26 mouse cellular contexts compared by ENCODE assay signal in the genomic region with DNA sequence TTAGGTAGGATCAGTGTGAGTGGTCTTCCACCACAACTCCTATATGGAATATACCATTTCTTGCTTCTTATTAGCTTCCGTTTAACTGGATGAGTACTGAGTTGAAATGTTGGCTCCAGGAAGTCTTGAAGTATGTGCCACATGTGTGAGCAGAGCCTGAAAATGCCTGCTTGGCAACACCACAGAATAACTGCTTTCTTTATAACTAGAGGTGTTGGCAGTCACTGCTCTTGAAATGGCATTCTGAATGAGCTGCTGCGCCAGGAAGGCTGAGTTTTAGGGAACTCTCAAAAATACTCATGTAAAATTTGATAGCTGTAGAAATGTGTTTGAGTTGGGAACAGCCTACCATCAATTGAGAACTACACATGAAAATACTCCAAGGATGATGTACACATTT.
DNase-seq lines count a peak whose midpoint lies in the region; ATAC-seq and TF ChIP-seq lines count a peak whose summit lies in the region.
"Had no signal": no experiment of that assay in that cellular context is flagged by ENCODE, and none has a peak within 500 bp of the region (broad histone marks: within the 10 kb centered on the region; RNA-seq: fewer than 3 reads in every experiment).

No protein-coding gene starts in this region.

- DNase-seq in forebrain, postnatal 0 days = peak; percentile 23
- no peak for DNase-seq in forebrain, embryonic 11.5 days (ENCODE audit: low spot score)
- DNase-seq in right cerebral cortex, postnatal 10 days (ENCODE audit: low spot score in 2 of 2) = peak; percentile 20 to 34
- no peak for DNase-seq in right cerebral cortex, adult 18-20 months
- DNase-seq in embryo, embryonic 10.5 days (ENCODE audit: low spot score) = no peak
- DNase-seq: adrenal gland, adult 2 months; adrenal gland, postnatal 14 days; cerebellum, adult 18-20 months; cerebellum, adult 9-10 months; cerebellum, postnatal 14 days; gastrocnemius, postnatal 10 days; gastrocnemius, postnatal 36 days; heart, adult 2 months; heart, postnatal 14 days; heart, postnatal 4 days had no signal

- H3K9ac ChIP-seq in forebrain, postnatal 0 days = no peak overlapping the region
- no peak overlapping the region for H3K9ac ChIP-seq in forebrain, embryonic 11.5 days (ENCODE audit: low read length)
- H3K9ac ChIP-seq in limb, embryonic 13.5 days = no peak overlapping the region
- H3K9ac ChIP-seq: embryonic facial prominence, embryonic 12.5 days; embryonic facial prominence, embryonic 15.5 days; forebrain, embryonic 15.5 days; heart, embryonic 13.5 days; hindbrain, embryonic 14.5 days had no signal

- peak; percentile 29; the same call in 1 of the 2 replicates for ATAC-seq in forebrain, postnatal 0 days
- ATAC-seq in forebrain, embryonic 11.5 days (replicated peaks; ENCODE audit: low FRiP score) = no peak
- peak; percentile 68; the same call in 1 of the 2 replicates for ATAC-seq in limb, embryonic 13.5 days (ENCODE audit: low FRiP score, low read depth)
- ATAC-seq in inflammation-experienced regulatory T-cells, adult 6 months = no peak
- ATAC-seq: CD4-positive, CD25-positive, alpha-beta regulatory T cell, adult 4 months; forebrain, embryonic 15.5 days; hindbrain, postnatal 0 days; intestine, postnatal 0 days had no signal

- H3K4me3 ChIP-seq in forebrain, postnatal 0 days (ENCODE audit: low read depth, low read length) = no peak overlapping the region
- no peak overlapping the region for H3K4me3 ChIP-seq in forebrain, embryonic 11.5 days (ENCODE audit: low read depth, low read length)
- no peak overlapping the region for H3K4me3 ChIP-seq in limb, embryonic 13.5 days
- H3K4me3 ChIP-seq: embryonic facial prominence, embryonic 12.5 days; embryonic facial prominence, embryonic 15.5 days; forebrain, embryonic 15.5 days; heart, adult 2 months; heart, embryonic 10.5 days; heart, embryonic 13.5 days had no signal

- no peaks in the 10 kb centered on the region for H3K36me3 ChIP-seq in forebrain, postnatal 0 days (ENCODE audit: insufficient read depth)
- H3K36me3 ChIP-seq in forebrain, embryonic 11.5 days (ENCODE audit: control insufficient read depth, insufficient read depth, low read length) = no peaks in the 10 kb centered on the region
- H3K36me3 ChIP-seq in limb, embryonic 13.5 days = no peaks in the 10 kb centered on the region; the same call in 1 of the 2 replicates
- H3K36me3 ChIP-seq: embryonic facial prominence, embryonic 12.5 days; embryonic facial prominence, embryonic 15.5 days; forebrain, embryonic 15.5 days; heart, embryonic 10.5 days; heart, embryonic 13.5 days had no signal

- TF ChIP-seq CTCF in forebrain, postnatal 0 days (IDR thresholded peaks at IDR 0.05; ENCODE audit: low read depth) = no peak

- no peak overlapping the region for H3K27ac ChIP-seq in forebrain, postnatal 0 days (ENCODE audit: low read depth, low read length)
- no peak overlapping the region for H3K27ac ChIP-seq in forebrain, embryonic 11.5 days (ENCODE audit: low read depth, low read length)
- H3K27ac ChIP-seq in limb, embryonic 13.5 days = no peak overlapping the region; the same call in 1 of the 2 replicates
- H3K27ac ChIP-seq: embryonic facial prominence, embryonic 12.5 days; embryonic facial prominence, embryonic 15.5 days; forebrain, embryonic 15.5 days; heart, adult 2 months; heart, embryonic 10.5 days; heart, embryonic 13.5 days; hindbrain, embryonic 14.5 days; hindbrain, postnatal 0 days had no signal

- H3K4me1 ChIP-seq in forebrain, postnatal 0 days (ENCODE audit: insufficient read depth) = no peaks in the 10 kb centered on the region
- H3K4me1 ChIP-seq in forebrain, embryonic 11.5 days (replicated peaks; ENCODE audit: control insufficient read depth, insufficient read depth, low read length) = no peaks in the 10 kb centered on the region
- H3K4me1 ChIP-seq in limb, embryonic 13.5 days = peaks cover 4% of the 10 kb centered on the region; the same call in 1 of the 2 replicates
- H3K4me1 ChIP-seq: embryonic facial prominence, embryonic 12.5 days; forebrain, embryonic 15.5 days; heart, embryonic 10.5 days; heart, embryonic 13.5 days had no signal

- no peak overlapping the region for H3K4me2 ChIP-seq in forebrain, postnatal 0 days (ENCODE audit: low read depth)
- no peak overlapping the region for H3K4me2 ChIP-seq in forebrain, embryonic 11.5 days (ENCODE audit: low read depth, low read length, severe bottlenecking)
- no peak overlapping the region for H3K4me2 ChIP-seq in limb, embryonic 13.5 days (replicated peaks)
- H3K4me2 ChIP-seq: embryonic facial prominence, embryonic 12.5 days; embryonic facial prominence, embryonic 15.5 days; forebrain, embryonic 15.5 days; heart, embryonic 13.5 days; hindbrain, embryonic 14.5 days had no signal

- H3K27me3 ChIP-seq in forebrain, postnatal 0 days (ENCODE audit: insufficient read depth, low read length) = no peaks in the 10 kb centered on the region
- no peaks in the 10 kb centered on the region for H3K27me3 ChIP-seq in forebrain, embryonic 11.5 days (ENCODE audit: control insufficient read depth, insufficient read depth, low read length)
- no peaks in the 10 kb centered on the region for H3K27me3 ChIP-seq in limb, embryonic 13.5 days
- H3K27me3 ChIP-seq: embryonic facial prominence, embryonic 12.5 days; embryonic facial prominence, embryonic 15.5 days; forebrain, embryonic 15.5 days; heart, embryonic 13.5 days had no signal

- no peaks in the 10 kb centered on the region for H3K9me3 ChIP-seq in forebrain, postnatal 0 days (ENCODE audit: low read length)
- H3K9me3 ChIP-seq in forebrain, embryonic 11.5 days (ENCODE audit: control insufficient read depth, low read length) = no peaks in the 10 kb centered on the region
- no peaks in the 10 kb centered on the region for H3K9me3 ChIP-seq in limb, embryonic 13.5 days
- H3K9me3 ChIP-seq: embryonic facial prominence, embryonic 12.5 days; embryonic facial prominence, embryonic 15.5 days; forebrain, embryonic 15.5 days; heart, embryonic 10.5 days; heart, embryonic 13.5 days had no signal

- WGBS in forebrain, postnatal 0 days = 66% methylated on average over 2 of the region's 2 CpGs
- 93% methylated on average over 2 of the region's 2 CpGs for WGBS in forebrain, embryonic 11.5 days
- WGBS in limb, embryonic 13.5 days = 58% methylated on average over 2 of the region's 2 CpGs

Comparison
In these comparisons a context has a peak if more than half of its experiments do, and no peak if none do; other contexts are left out.
1. ATAC-seq: peak in forebrain, postnatal 0 days (single experiment) and limb, embryonic 13.5 days (single experiment); none in forebrain, embryonic 11.5 days (single experiment) and inflammation-experienced regulatory T-cells, adult 6 months (single experiment).
2. DNase-seq: peak in forebrain, postnatal 0 days (single experiment) and right cerebral cortex, postnatal 10 days (2 of 2); none in forebrain, embryonic 11.5 days (single experiment), right cerebral cortex, adult 18-20 months (single experiment) and embryo, embryonic 10.5 days (single experiment).